Mouse (Mus musculus) testis, adult 2 months (tissue): ENCODE results near the gene Ugdh.

Experiments used
- CTCF ChIP-seq: fragments of 200-500 bp; IDR thresholded peaks from 2 replicates; pipeline ENCODE4 v1.5.1; 2012; ENCODE audit warnings: low read depth, mild to moderate bottlenecking, inconsistent platforms, low read length, moderate library complexity; ENCODE audit not compliant: control insufficient read depth, insufficient read depth, insufficient replicate concordance
- POLR2A ChIP-seq: fragments of 200-500 bp; IDR thresholded peaks from 2 replicates; pipeline ENCODE4 v1.6.1; 2012; ENCODE audit warnings: low read depth, mild to moderate bottlenecking, inconsistent platforms, low read length, moderate library complexity; ENCODE audit not compliant: control insufficient read depth

DNA sequence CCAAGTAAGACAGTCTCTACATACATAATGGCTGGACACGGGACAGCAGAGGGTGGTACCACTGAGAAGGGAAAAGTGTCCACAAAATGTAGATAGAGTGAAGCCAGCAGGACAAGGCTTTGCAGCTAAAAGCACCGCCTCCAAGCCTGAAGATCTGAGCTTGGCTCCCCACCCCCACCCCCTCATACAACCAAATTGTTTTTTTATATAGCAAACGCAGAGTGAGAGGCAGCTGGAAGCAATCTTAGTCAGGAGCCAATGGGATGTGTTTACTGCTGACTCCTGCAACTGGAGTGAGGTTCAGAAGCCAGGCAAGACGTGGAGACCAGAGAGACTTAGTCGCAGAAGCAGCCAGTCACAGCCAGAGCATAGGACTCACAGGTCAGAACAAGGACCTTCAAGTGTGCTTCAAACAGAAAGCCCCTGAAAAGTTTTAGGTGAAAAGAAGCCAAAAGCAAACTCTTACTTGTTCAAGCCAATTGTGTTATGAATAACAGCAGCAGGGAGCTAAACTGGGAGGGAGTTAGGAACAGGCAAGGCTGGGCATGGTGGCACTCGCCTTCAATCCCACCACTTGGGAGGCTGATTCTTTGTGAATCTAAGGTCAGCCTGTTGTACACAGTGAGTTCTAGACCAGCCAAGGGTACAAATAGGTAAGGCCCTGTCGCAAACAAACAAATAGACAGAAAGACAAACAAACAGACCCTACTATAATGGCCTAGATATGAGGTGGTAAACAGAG, 21.5 kb upstream of the Ugdh start:
- no peak for TF ChIP-seq CTCF
- TF ChIP-seq POLR2A = no peak
